In the genomic region with DNA sequence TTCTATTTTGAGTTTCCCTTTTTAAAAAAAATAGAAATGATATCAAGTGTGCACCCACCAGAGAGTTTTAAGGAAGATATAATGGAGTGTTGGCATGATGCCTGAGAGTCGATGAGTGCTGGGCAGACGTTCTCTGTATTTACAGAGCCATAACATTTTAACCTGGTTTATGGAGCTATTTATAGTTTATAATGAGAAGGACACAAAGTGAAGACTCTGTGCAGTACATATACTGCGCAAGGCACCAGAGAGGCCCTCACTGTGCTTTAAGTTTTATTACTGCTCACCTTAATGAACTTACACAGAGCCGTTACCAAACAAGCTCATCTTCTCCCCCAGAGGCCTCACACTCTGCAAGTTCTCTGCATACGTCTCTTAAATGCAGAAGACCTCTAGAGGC, we compare ENCODE assay signal across 27 mouse cellular contexts. TPM values are rescaled to one million over a fixed set of nuclear protein-coding genes. Genes with fewer than 3 reads are reported as not detected.
DNase-seq lines count a peak whose midpoint lies in the region; ATAC-seq and TF ChIP-seq lines count a peak whose summit lies in the region.
"Had no signal": no experiment of that assay in that cellular context is flagged by ENCODE, and none has a peak within 500 bp of the region (broad histone marks: within the 10 kb centered on the region; RNA-seq: fewer than 3 reads in every experiment).

No protein-coding gene starts in this region.

- TF ChIP-seq POLR2A in heart, adult 2 months (IDR thresholded peaks at IDR 0.05; ENCODE audit: insufficient read depth, low read depth, low read length), result no peak

- 41% methylated on average over 5 of the region's 5 CpGs for WGBS in heart, embryonic 13.5 days
- WGBS in heart, adult 2 months, result 46% methylated on average over 5 of the region's 5 CpGs
- WGBS in heart, postnatal 0 days, result 26% methylated on average over 5 of the region's 5 CpGs
- WGBS in stomach, embryonic 16.5 days, result 57% methylated on average over 5 of the region's 5 CpGs
- WGBS in stomach, postnatal 0 days, result 54% methylated on average over 5 of the region's 5 CpGs

- no peak overlapping the region for H3K4me2 ChIP-seq in heart, embryonic 13.5 days
- no peak overlapping the region for H3K4me2 ChIP-seq in heart, postnatal 0 days (ENCODE audit: low read depth, low read length)
- no peak overlapping the region for H3K4me2 ChIP-seq in stomach, embryonic 16.5 days (ENCODE audit: low read depth, low read length)
- H3K4me2 ChIP-seq in stomach, postnatal 0 days (replicated peaks; ENCODE audit: low read depth), result no peak overlapping the region
- H3K4me2 ChIP-seq: embryonic facial prominence, embryonic 12.5 days; forebrain, embryonic 15.5 days; heart, embryonic 11.5 days; hindbrain, embryonic 12.5 days had no signal

- H3K9me3 ChIP-seq in heart, embryonic 13.5 days, result no peaks in the 10 kb centered on the region
- H3K9me3 ChIP-seq in heart, postnatal 0 days (replicated peaks; ENCODE audit: control insufficient read depth, low read length), result no peaks in the 10 kb centered on the region
- no peaks in the 10 kb centered on the region for H3K9me3 ChIP-seq in stomach, embryonic 16.5 days (replicated peaks; ENCODE audit: control insufficient read depth, low read length)
- H3K9me3 ChIP-seq in stomach, postnatal 0 days (ENCODE audit: control insufficient read depth, low read length), result no peaks in the 10 kb centered on the region
- H3K9me3 ChIP-seq: embryonic facial prominence, embryonic 12.5 days; forebrain, embryonic 15.5 days; hindbrain, embryonic 12.5 days had no signal

- H3K9ac ChIP-seq in heart, embryonic 13.5 days, result no peak overlapping the region
- H3K9ac ChIP-seq in heart, adult 2 months (ENCODE audit: low read depth, low read length), result no peak overlapping the region
- H3K9ac ChIP-seq in heart, postnatal 0 days (replicated peaks; ENCODE audit: low read depth, low read length), result no peak overlapping the region
- no peak overlapping the region for H3K9ac ChIP-seq in stomach, embryonic 16.5 days (ENCODE audit: low read length)
- no peak overlapping the region for H3K9ac ChIP-seq in stomach, postnatal 0 days (ENCODE audit: low read length)
- H3K9ac ChIP-seq: embryonic facial prominence, embryonic 12.5 days; forebrain, embryonic 15.5 days; hindbrain, embryonic 12.5 days had no signal

- H3K27ac ChIP-seq in heart, embryonic 13.5 days (replicated peaks), result peak overlapping the region; percentile 72
- H3K27ac ChIP-seq in heart, adult 2 months, result no peak overlapping the region
- H3K27ac ChIP-seq in heart, postnatal 0 days (ENCODE audit: low read depth), result no peak overlapping the region
- H3K27ac ChIP-seq in stomach, embryonic 16.5 days (ENCODE audit: low read length), result no peak overlapping the region
- H3K27ac ChIP-seq in stomach, postnatal 0 days (replicated peaks), result no peak overlapping the region
- H3K27ac ChIP-seq: embryonic facial prominence, embryonic 12.5 days; forebrain, embryonic 15.5 days; hindbrain, embryonic 12.5 days; hindbrain, postnatal 0 days had no signal

- no peak for TF ChIP-seq CTCF in heart, adult 2 months (IDR thresholded peaks at IDR 0.05)
- no peak for TF ChIP-seq CTCF in heart, postnatal 0 days (IDR thresholded peaks at IDR 0.05; ENCODE audit: low read depth)
- no peak for TF ChIP-seq CTCF in stomach, postnatal 0 days (IDR thresholded peaks at IDR 0.05; ENCODE audit: low read depth)

- peaks cover 31% of the 10 kb centered on the region for H3K4me1 ChIP-seq in heart, embryonic 13.5 days
- H3K4me1 ChIP-seq in heart, adult 2 months (ENCODE audit: control insufficient read depth, insufficient read depth, low read length), result no peaks in the 10 kb centered on the region
- H3K4me1 ChIP-seq in heart, postnatal 0 days (ENCODE audit: control insufficient read depth, insufficient read depth), result peaks cover 12% of the 10 kb centered on the region; the same call in 1 of the 2 replicates
- H3K4me1 ChIP-seq in stomach, embryonic 16.5 days (ENCODE audit: control insufficient read depth, insufficient read depth, low read length), result no peaks in the 10 kb centered on the region
- no peaks in the 10 kb centered on the region for H3K4me1 ChIP-seq in stomach, postnatal 0 days (replicated peaks; ENCODE audit: control insufficient read depth, insufficient read depth)
- H3K4me1 ChIP-seq: embryonic facial prominence, embryonic 12.5 days; forebrain, embryonic 15.5 days; hindbrain, embryonic 12.5 days had no signal

- no peaks in the 10 kb centered on the region for H3K79me2 ChIP-seq in heart, adult 2 months (replicated peaks; ENCODE audit: control insufficient read depth, insufficient read depth, low read length)

- intact Hi-C loops in heart, adult 2 months (cut with DNase I), result no loop called here

- TF ChIP-seq EP300 in heart, adult 2 months (IDR thresholded peaks at IDR 0.05; ENCODE audit: insufficient read depth, low read depth, low read length), result no peak
- TF ChIP-seq EP300 in heart, postnatal 0 days (IDR thresholded peaks at IDR 0.05; ENCODE audit: low read depth), result no peak
- no peak for TF ChIP-seq EP300 in stomach, postnatal 0 days (optimal IDR thresholded peaks at IDR 0.05)

- H3K4me3 ChIP-seq in heart, embryonic 13.5 days, result no peak overlapping the region
- H3K4me3 ChIP-seq in heart, adult 2 months, result no peak overlapping the region
- H3K4me3 ChIP-seq in heart, postnatal 0 days (ENCODE audit: low read depth, low read length), result no peak overlapping the region
- H3K4me3 ChIP-seq in stomach, embryonic 16.5 days (replicated peaks; ENCODE audit: low read length), result no peak overlapping the region
- H3K4me3 ChIP-seq in stomach, postnatal 0 days (ENCODE audit: low read depth, low read length), result no peak overlapping the region
- H3K4me3 ChIP-seq: embryonic facial prominence, embryonic 12.5 days; forebrain, embryonic 15.5 days; hindbrain, embryonic 12.5 days had no signal

- ATAC-seq in heart, embryonic 13.5 days (ENCODE audit: extremely low read depth, insufficient number of reproducible peaks, low FRiP score, low TSS enrichment), result no peak; the same call in 1 of the 2 replicates
- peak; percentile 30; the same call in 1 of the 2 replicates for ATAC-seq in heart, postnatal 0 days (ENCODE audit: insufficient read depth, low read depth)
- ATAC-seq in stomach, embryonic 16.5 days (ENCODE audit: insufficient read depth, low FRiP score), result peak; percentile 40; the same call in 1 of the 2 replicates
- no peak for ATAC-seq in stomach, postnatal 0 days (ENCODE audit: low FRiP score, low TSS enrichment)
- ATAC-seq: activated CD4-positive, CD25-positive, alpha-beta regulatory T cell, adult 4 months; forebrain, embryonic 15.5 days; hindbrain, postnatal 0 days; Patski had no signal

- no peaks in the 10 kb centered on the region for H3K27me3 ChIP-seq in heart, embryonic 13.5 days (replicated peaks)
- H3K27me3 ChIP-seq in heart, adult 2 months (ENCODE audit: control insufficient read depth, insufficient read depth, low read length), result no peaks in the 10 kb centered on the region
- H3K27me3 ChIP-seq in heart, postnatal 0 days (ENCODE audit: control insufficient read depth, insufficient read depth, low read length), result no peaks in the 10 kb centered on the region
- H3K27me3 ChIP-seq in stomach, embryonic 16.5 days (ENCODE audit: control insufficient read depth, insufficient read depth, low read length), result no peaks in the 10 kb centered on the region
- H3K27me3 ChIP-seq in stomach, postnatal 0 days (ENCODE audit: control insufficient read depth, insufficient read depth, low read length), result no peaks in the 10 kb centered on the region
- H3K27me3 ChIP-seq: embryonic facial prominence, embryonic 12.5 days; forebrain, embryonic 15.5 days; hindbrain, embryonic 12.5 days; Patski had no signal

- no peaks in the 10 kb centered on the region for H3K36me3 ChIP-seq in heart, embryonic 13.5 days
- H3K36me3 ChIP-seq in heart, adult 2 months (ENCODE audit: control insufficient read depth, insufficient read depth, low read length), result no peaks in the 10 kb centered on the region
- no peaks in the 10 kb centered on the region for H3K36me3 ChIP-seq in heart, postnatal 0 days (replicated peaks; ENCODE audit: control insufficient read depth, insufficient read depth, low read length)
- no peaks in the 10 kb centered on the region for H3K36me3 ChIP-seq in stomach, embryonic 16.5 days (ENCODE audit: control insufficient read depth, insufficient read depth, low read length)
- no peaks in the 10 kb centered on the region for H3K36me3 ChIP-seq in stomach, postnatal 0 days (ENCODE audit: control insufficient read depth, insufficient read depth, low read length)
- H3K36me3 ChIP-seq: embryonic facial prominence, embryonic 12.5 days; forebrain, embryonic 15.5 days; hindbrain, embryonic 12.5 days had no signal

- no peak for DNase-seq in heart, adult 2 months
- no peak for DNase-seq in heart, postnatal 0 days (ENCODE audit: low spot score)
- no peak for DNase-seq in heart, postnatal 4 days
- no peak for DNase-seq in stomach, postnatal 0 days (ENCODE audit: low spot score)
- DNase-seq in right cerebral cortex, postnatal 4 days, result no peak
- DNase-seq: adrenal gland, postnatal 14 days; cerebellum, adult 11-12 months; cerebellum, adult 9-10 months; cerebellum, postnatal 25 days; gastrocnemius, postnatal 36 days; heart, adult 11 months had no signal

RNA-seq across cellular contexts. Expression of a gene that starts 13.5 kb away (rescaled TPM):
- polyA plus RNA-seq in heart, embryonic 13.5 days (2015; fragmentation: Nextera tagmentation; extraction: Ambion mirVana), result not detected in 2 replicates
- total RNA-seq in heart, adult 2 months (2021), result not detected
- not detected in 2 replicates for polyA plus RNA-seq in heart, adult 2 months (2012; rRNA removed)
- total RNA-seq in heart, postnatal 0 days (2014; rRNA removed; ENCODE audit: low replicate concordance), result not detected in 2 replicates
- not detected in 2 replicates for polyA plus RNA-seq in heart, postnatal 0 days (2015; fragmentation: Nextera tagmentation; extraction: Ambion mirVana)
- total RNA-seq in heart, postnatal 4 days (2021), result not detected
- polyA plus RNA-seq in stomach, embryonic 16.5 days (2015; fragmentation: Nextera tagmentation; extraction: Ambion mirVana), result 0.04 and 0.07 TPM in 2 replicates
- polyA plus RNA-seq in stomach, postnatal 0 days (2015; fragmentation: Nextera tagmentation; extraction: Ambion mirVana), result not detected in 2 replicates
- total RNA-seq: adrenal gland, adult 18-20 months; adrenal gland, postnatal 14 days; gastrocnemius, adult 8-10 months; gastrocnemius, postnatal 36 days; hindbrain, postnatal 0 days; MEL had no signal
- polyA plus RNA-seq: cortical plate, adult 2 months; embryonic facial prominence, embryonic 12.5 days; forebrain, embryonic 11.5 days; forebrain, embryonic 15.5 days; heart, embryonic 11.5 days; hindbrain, embryonic 12.5 days; hindbrain, postnatal 0 days; intestine, embryonic 14.5 days; Patski had no signal

RNA-seq across cellular contexts. Expression of a gene that starts 36.6 kb away (rescaled TPM):
- polyA plus RNA-seq in heart, embryonic 13.5 days (2015; fragmentation: Nextera tagmentation; extraction: Ambion mirVana), result not detected in 2 replicates
- not detected for total RNA-seq in heart, adult 2 months (2021)
- not detected in 2 replicates for polyA plus RNA-seq in heart, adult 2 months (2012; rRNA removed)
- total RNA-seq in heart, postnatal 0 days (2014; rRNA removed; ENCODE audit: low replicate concordance), result not detected in 2 replicates
- polyA plus RNA-seq in heart, postnatal 0 days (2015; fragmentation: Nextera tagmentation; extraction: Ambion mirVana), result not detected in 2 replicates
- total RNA-seq in heart, postnatal 4 days (2021), result not detected
- not detected in 2 replicates for polyA plus RNA-seq in stomach, embryonic 16.5 days (2015; fragmentation: Nextera tagmentation; extraction: Ambion mirVana)
- polyA plus RNA-seq in stomach, postnatal 0 days (2015; fragmentation: Nextera tagmentation; extraction: Ambion mirVana), result not detected in 2 replicates
- total RNA-seq: adrenal gland, adult 18-20 months; adrenal gland, postnatal 14 days; gastrocnemius, adult 8-10 months; gastrocnemius, postnatal 36 days; hindbrain, postnatal 0 days; MEL had no signal
- polyA plus RNA-seq: activated CD4-positive, CD25-positive, alpha-beta regulatory T cell, adult 4 months; C2C12; cortical plate, adult 2 months; embryonic facial prominence, embryonic 12.5 days; forebrain, embryonic 11.5 days; forebrain, embryonic 15.5 days; heart, embryonic 11.5 days; hindbrain, embryonic 12.5 days; hindbrain, postnatal 0 days; intestine, embryonic 14.5 days; Patski had no signal

Comparison
In these comparisons a context has a peak if more than half of its experiments do, and no peak if none do; other contexts are left out.
1. ATAC-seq: peak in heart, postnatal 0 days (single experiment) and stomach, embryonic 16.5 days (single experiment); none in heart, embryonic 13.5 days (single experiment) and stomach, postnatal 0 days (single experiment).